Mouse (Mus musculus) heart, embryonic 14.5 days (tissue): ENCODE data around the gene Cdc37l1. TPM values are rescaled to one million over a fixed set of nuclear protein-coding genes. Genes with fewer than 3 reads are reported as not detected.

Source experiments
- ATAC-seq: fragments of 200-750 bp; cut with Nextera tagmentation; 2 replicates; pipeline ENCODE4 v1.8.0; 2017; ENCODE audit warnings: low read depth, moderate TSS enrichment; ENCODE audit not compliant: insufficient number of reproducible peaks, insufficient read depth, low FRiP score
- H3K27ac ChIP-seq, 2 experiments: fragments of 200-500 bp in 1 of 2; fragments of 300-500 bp in 1 of 2; sonication (generic) in 1 of 2; replicated peaks in 1 of 2; 2 replicates each; pipeline ENCODE4 v1.5.1; 2012 to 2014; ENCODE audit warnings: low read depth in 2 of 2, low read length in 2 of 2, control low read depth in 1 of 2, mild to moderate bottlenecking in 1 of 2, mixed read lengths in 1 of 2; ENCODE audit not compliant: control insufficient read depth in 1 of 2, insufficient read depth in 1 of 2
- H3K27me3 ChIP-seq: fragments of 300-500 bp; sonication (generic); 2 replicates; pipeline ENCODE4 v1.6.1; 2014; ENCODE audit warnings: mild to moderate bottlenecking, low read length, control low read depth; ENCODE audit not compliant: control insufficient read depth, insufficient read depth
- H3K36me3 ChIP-seq: fragments of 300-500 bp; sonication (generic); 2 replicates; pipeline ENCODE4 v1.6.1; 2014; ENCODE audit warnings: mild to moderate bottlenecking, control low read depth, low read length, mixed read lengths; ENCODE audit not compliant: control insufficient read depth, insufficient read depth
- H3K4me1 ChIP-seq, 2 experiments: fragments of 200-500 bp in 1 of 2; fragments of 300-500 bp in 1 of 2; sonication (generic) in 1 of 2; 2 replicates each; pipeline ENCODE4 v1.6.1; 2012 to 2014; ENCODE audit warnings: low read length in 2 of 2, control low read depth in 1 of 2, mixed read lengths in 1 of 2; ENCODE audit not compliant: control insufficient read depth in 2 of 2, insufficient read depth in 2 of 2
- H3K4me2 ChIP-seq: fragments of 300-500 bp; sonication (generic); 2 replicates; pipeline ENCODE4 v1.6.1; 2014; ENCODE audit warnings: mild to moderate bottlenecking, low read length
- H3K4me3 ChIP-seq, 2 experiments: fragments of 200-500 bp in 1 of 2; fragments of 300-500 bp in 1 of 2; sonication (generic) in 1 of 2; 2 replicates each; pipeline ENCODE4 v1.5.1; 2012 to 2014; ENCODE audit warnings: low read length in 2 of 2, mild to moderate bottlenecking in 2 of 2, control low read depth in 1 of 2, low read depth in 1 of 2, moderate library complexity in 1 of 2; ENCODE audit not compliant: control insufficient read depth in 1 of 2, insufficient read depth in 1 of 2
- H3K9ac ChIP-seq: fragments of 300-500 bp; sonication (generic); 2 replicates; pipeline ENCODE4 v1.6.1; 2014; ENCODE audit warnings: mild to moderate bottlenecking, low read length
- H3K9me3 ChIP-seq: fragments of 300-500 bp; sonication (generic); 2 replicates; pipeline ENCODE4 v1.6.1; 2016; ENCODE audit warnings: low read length, control low read depth; ENCODE audit not compliant: control insufficient read depth
- WGBS: fragments of 180-500 bp; shearing (Covaris S2); extraction: QIAGEN DNeasy Blood & Tissue Kit; methylation state at CpG from one replicate; pipeline ENCODE4 v1.1.7; 2014; 5-methylcytosine and 5-hydroxymethylcytosine counted together
- polyA plus RNA-seq: library from polyadenylated mRNA; unstranded; fragments of >200 nt; fragmentation: Nextera tagmentation; extraction: Ambion mirVana; gene quantifications from 2 replicates; pipeline ENCODE4 v1.2.1, GENCODE M21; 2014

Cdc37l1 gene
- polyA plus RNA-seq, 1 experiment from 2014 or later, result 50.0 TPM

GRCm38 (mm10) chr19:29058741-29059140 lies 68.6 kb downstream of the Cdc37l1 start:
- Histone ChIP-seq H3K27me3 (no peaks in the 10 kb centered on the region), H3K4me2 (no peak overlapping the region), H3K4me1 (no peaks in the 10 kb centered on the region), H3K4me3 (no peak overlapping the region), H3K36me3 (no peaks in the 10 kb centered on the region), H3K9me3 (no peaks in the 10 kb centered on the region), H3K27ac (no peak overlapping the region), H3K9ac (no peak overlapping the region)
- no peak for ATAC-seq
- WGBS, result 82% methylated on average over 5 of the region's 5 CpGs

- Histone ChIP-seq H3K4me1 (peaks cover 4 to 7% of the 10 kb centered on the region in 2 experiments; a peak in 2 of 4 replicates), H3K4me3 (no peak overlapping the region), H3K9me3 (no peaks in the 10 kb centered on the region), H3K9ac (no peak overlapping the region), H3K36me3 (no peaks in the 10 kb centered on the region), H3K27ac (no peak overlapping the region), H3K27me3 (no peaks in the 10 kb centered on the region), H3K4me2 (no peak overlapping the region)
- no peak for ATAC-seq
- 73% methylated on average over 2 of the region's 2 CpGs for WGBS
Measured at GRCm38 (mm10) chr19:29059688-29060087, 69.5 kb downstream of the Cdc37l1 start.

- Histone ChIP-seq H3K9ac (no peak overlapping the region), H3K9me3 (no peaks in the 10 kb centered on the region), H3K27me3 (no peaks in the 10 kb centered on the region), H3K4me1 (peaks cover 4 to 7% of the 10 kb centered on the region in 2 experiments; a peak in 2 of 4 replicates), H3K36me3 (no peaks in the 10 kb centered on the region), H3K4me2 (no peak overlapping the region), H3K4me3 (no peak overlapping the region), H3K27ac (no peak overlapping the region)
- no peak for ATAC-seq
- WGBS, result 41% methylated on average over 6 of the region's 6 CpGs
Measured at GRCm38 (mm10) chr19:29060299-29060698, 70.1 kb downstream of the Cdc37l1 start.

GRCm38 (mm10) chr19:29063009-29063408 lies 72.9 kb downstream of the Cdc37l1 start:
- Histone ChIP-seq H3K27ac (no peak overlapping the region), H3K4me2 (no peak overlapping the region), H3K9me3 (no peaks in the 10 kb centered on the region), H3K4me1 (peaks cover 4 to 15% of the 10 kb centered on the region in 2 experiments; a peak in 3 of 4 replicates), H3K27me3 (no peaks in the 10 kb centered on the region), H3K4me3 (no peak overlapping the region), H3K9ac (no peak overlapping the region), H3K36me3 (no peaks in the 10 kb centered on the region)
- WGBS, result 76% methylated on average over 5 of the region's 5 CpGs
- no peak for ATAC-seq

GRCm38 (mm10) chr19:29063577-29064363 lies 73.6 kb downstream of the Cdc37l1 start:
- Histone ChIP-seq H3K9ac (peak overlapping the region; percentile 65), H3K4me1 (peaks cover 4 to 15% of the 10 kb centered on the region in 2 experiments; a peak in 3 of 4 replicates), H3K4me2 (peak overlapping the region; percentile 62), H3K36me3 (no peaks in the 10 kb centered on the region), H3K4me3 (peak overlapping the region in 1 of 2 experiments; percentile 17; a peak in 2 of 4 replicates), H3K27me3 (no peaks in the 10 kb centered on the region), H3K27ac (peak overlapping the region; percentile 2 to 64; a peak in 3 of 4 replicates), H3K9me3 (no peaks in the 10 kb centered on the region)
- peak; percentile 72 for ATAC-seq
- 13% methylated on average over 18 of the region's 18 CpGs for WGBS

GRCm38 (mm10) chr19:29064451-29065102 lies 74.4 kb downstream of the Cdc37l1 start:
- H3K27ac ChIP-seq, result peak overlapping the region; percentile 36 to 64
- H3K4me3 ChIP-seq, result peak overlapping the region in 1 of 2 experiments; percentile 17; a peak in 1 of 4 replicates
- peak overlapping the region; percentile 62 for H3K4me2 ChIP-seq
- H3K27me3 ChIP-seq, result no peaks in the 10 kb centered on the region
- ATAC-seq, result no peak
- no peaks in the 10 kb centered on the region for H3K36me3 ChIP-seq
- no peaks in the 10 kb centered on the region for H3K9me3 ChIP-seq
- peak overlapping the region; percentile 65 for H3K9ac ChIP-seq
- WGBS, result 42% methylated on average over 9 of the region's 9 CpGs
- peaks cover 4 to 15% of the 10 kb centered on the region in 2 experiments; a peak in 3 of 4 replicates for H3K4me1 ChIP-seq

GRCm38 (mm10) chr19:29066981-29067471 lies 76.9 kb downstream of the Cdc37l1 start:
- peak overlapping the region; percentile 67 for H3K4me2 ChIP-seq
- no peaks in the 10 kb centered on the region for H3K27me3 ChIP-seq
- peak; percentile 71 for ATAC-seq
- no peaks in the 10 kb centered on the region for H3K36me3 ChIP-seq
- H3K27ac ChIP-seq, result peak overlapping the region; percentile 60 to 86
- H3K9me3 ChIP-seq, result no peaks in the 10 kb centered on the region
- WGBS, result 4% methylated on average over 11 of the region's 11 CpGs
- H3K4me1 ChIP-seq, result peaks cover 4 to 15% of the 10 kb centered on the region in 2 experiments; a peak in 3 of 4 replicates
- peak overlapping the region; percentile 70 for H3K9ac ChIP-seq
- peak overlapping the region; percentile 37 to 39 for H3K4me3 ChIP-seq
